ENCODE assay signal across 8 mouse cellular contexts in genomic region chr2:60209703-60210651, GRCm38 (mm10). TPM values are rescaled to one million over a fixed set of nuclear protein-coding genes. Genes with fewer than 3 reads are reported as not detected.
DNase-seq lines count a peak whose midpoint lies in the region; ATAC-seq lines count a peak whose summit lies in the region.

TSS of gene Baz2b (minus strand) at chr2:60209839.
TSS of gene March7 (plus strand) at chr2:60209887.

- peaks cover 59% of the 10 kb centered on the region for H3K4me1 ChIP-seq in megakaryocyte, embryonic 14.5 days

- no peaks in the 10 kb centered on the region for H3K9me3 ChIP-seq in megakaryocyte, embryonic 14.5 days

- peak; percentile 85 to 92 for DNase-seq in adrenal gland, adult 18-20 months (ENCODE audit: low spot score in 2 of 2)
- DNase-seq in embryo, embryonic 10.5 days (ENCODE audit: low spot score): peak; percentile 91
- peak; percentile 91 for DNase-seq in gastrocnemius, postnatal 14 days
- DNase-seq in left cerebral cortex, adult 9 months (ENCODE audit: low spot score in 2 of 2): peak; percentile 57 to 74
- DNase-seq in right cerebral cortex, adult 2 months (ENCODE audit: low spot score in 2 of 2): peak; percentile 70 to 74
- peak; percentile 32 for DNase-seq in urinary bladder, postnatal 10 days (ENCODE audit: low spot score)

- H3K36me3 ChIP-seq in megakaryocyte, embryonic 14.5 days (replicated peaks; ENCODE audit: low read length): peaks cover 59% of the 10 kb centered on the region

- intact Hi-C loops in gastrocnemius, postnatal 14 days (cut with DNase I; ENCODE audit: low total_unique reads): loop anchor here (10.0 kb wide), 1 partner anchor 245 kb away; no protein-coding TSS in a partner anchor

- peak within 1 kb of the TSS; percentile 99 for H3K4me3 ChIP-seq in megakaryocyte, embryonic 14.5 days (replicated peaks)

- H3K27me3 ChIP-seq in megakaryocyte, embryonic 14.5 days (replicated peaks): no peaks in the 10 kb centered on the region

- ATAC-seq in inflammation-experienced regulatory T-cells, adult 6 months: peak; percentile 85

RNA-seq across cellular contexts. Expression of gene Baz2b, which starts in this region (rescaled TPM):
- 10 to 100 TPM; 50.9 to 78.3 TPM for total RNA-seq in adrenal gland, adult 18-20 months (2021)
- total RNA-seq in gastrocnemius, postnatal 14 days (2021): 10 to 100 TPM; 31.2 to 34.9 TPM
- polyA plus RNA-seq in inflammation-experienced regulatory T-cells, adult 6 months (2017; shearing (Covaris generic)): 10 to 100 TPM; 18.1 to 36.0 (median 30.1) TPM
- 17.1 TPM in 1 of 2 replicates, not detected in the other for polyA plus RNA-seq in megakaryocyte, embryonic 14.5 days (2012; ENCODE audit: insufficient read depth, low replicate concordance)

RNA-seq across cellular contexts. Expression of gene March7, which starts in this region (rescaled TPM):
- total RNA-seq in adrenal gland, adult 18-20 months (2021): 10 to 100 TPM; 36.3 to 43.9 TPM
- 10 to 100 TPM; 26.9 to 27.9 TPM for total RNA-seq in gastrocnemius, postnatal 14 days (2021)
- polyA plus RNA-seq in inflammation-experienced regulatory T-cells, adult 6 months (2017; shearing (Covaris generic)): 100 to 1,000 TPM in 2 of 3 experiments, 10 to 100 TPM in 1; 78.5 to 110 (median 102) TPM
- polyA plus RNA-seq in megakaryocyte, embryonic 14.5 days (2012; ENCODE audit: insufficient read depth, low replicate concordance): 0.88 and 1.2 TPM in 2 replicates

Comparison
In these comparisons a context has a peak if more than half of its experiments do, and no peak if none do; other contexts are left out.
1. Peak in every context shown above with its lines: DNase-seq, ATAC-seq and H3K4me3 ChIP-seq.
2. RNA of gene March7 (polyA plus RNA-seq): 78.5 to 110 TPM in inflammation-experienced regulatory T-cells, adult 6 months; 0.88 to 1.2 TPM in megakaryocyte, embryonic 14.5 days; every median in the first group is over 10 times any median in the second.
3. DNase-seq: peak in every context shown above with its lines; median percentile 91 in embryo, embryonic 10.5 days; 91 in gastrocnemius, postnatal 14 days; 88 in adrenal gland, adult 18-20 months; 72 in right cerebral cortex, adult 2 months; 66 in left cerebral cortex, adult 9 months; 32 in urinary bladder, postnatal 10 days.